Mouse (Mus musculus) frontal cortex, adult 2 months (tissue): ENCODE data around the gene Smg1. TPM values are rescaled to one million over a fixed set of nuclear protein-coding genes. Genes with fewer than 3 reads are reported as not detected.

Source experiments
- DNase-seq, 2 experiments: peaks; one replicate each; pipeline ENCODE4 v3.0.0; 2022; ENCODE audit warnings: low spot score in 1 of 2; ENCODE audit errors: extremely low spot score in 1 of 2
- polyA plus RNA-seq: library from polyadenylated mRNA; depleted of rRNA; stranded (reverse); fragments of >200 nt; gene quantifications from 2 replicates; pipeline ENCODE4 v1.2.3, GENCODE M21; 2012

Smg1 gene
- polyA plus RNA-seq, 1 experiment: 68.9 TPM

DNA sequence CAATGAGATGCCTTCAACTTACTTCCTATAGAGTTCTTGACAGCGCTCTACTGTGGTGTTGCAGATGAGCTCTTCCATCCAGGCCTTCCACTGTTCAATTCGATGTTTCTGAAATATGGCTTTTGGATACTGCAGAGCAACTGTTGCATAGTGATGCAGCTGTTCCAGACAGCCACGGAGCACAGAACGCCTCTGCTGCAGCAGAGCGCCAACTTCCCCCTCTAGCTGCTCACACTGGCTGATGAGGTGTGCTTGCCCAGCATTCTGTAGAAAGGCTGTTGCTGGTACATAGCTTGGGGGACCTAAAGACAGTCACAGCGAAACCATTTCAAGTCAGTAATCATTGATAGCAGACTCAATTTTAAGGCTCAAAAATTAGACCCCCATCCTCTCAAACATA lies 89.3 kb downstream of the Smg1 start:
- DNase-seq: peak in 1 of 2 experiments; percentile 44

- no peak for DNase-seq
These were observed 99.9 kb downstream of the Smg1 start for GRCm38 (mm10) chr7:118143602-118144001.

DNA sequence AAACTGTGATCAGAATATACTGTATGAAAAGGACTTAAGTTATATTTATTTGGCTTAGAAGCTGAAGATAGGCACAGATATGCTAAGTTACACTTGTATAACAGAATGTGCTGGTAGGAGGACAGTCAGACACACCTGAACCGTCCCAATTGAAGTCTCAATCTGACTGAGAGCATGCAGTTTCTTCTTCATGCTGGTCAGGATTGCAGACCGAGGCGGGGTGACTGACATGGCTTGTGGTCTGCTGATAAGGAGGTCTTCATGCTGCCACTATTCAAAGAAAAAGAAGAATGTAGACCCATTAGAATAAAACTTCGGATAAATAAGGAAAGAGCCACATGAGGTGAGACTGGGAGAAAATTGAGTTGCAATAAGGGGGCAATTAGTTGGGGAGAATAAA lies 100.3 kb downstream of the Smg1 start:
- no peak for DNase-seq

DNA sequence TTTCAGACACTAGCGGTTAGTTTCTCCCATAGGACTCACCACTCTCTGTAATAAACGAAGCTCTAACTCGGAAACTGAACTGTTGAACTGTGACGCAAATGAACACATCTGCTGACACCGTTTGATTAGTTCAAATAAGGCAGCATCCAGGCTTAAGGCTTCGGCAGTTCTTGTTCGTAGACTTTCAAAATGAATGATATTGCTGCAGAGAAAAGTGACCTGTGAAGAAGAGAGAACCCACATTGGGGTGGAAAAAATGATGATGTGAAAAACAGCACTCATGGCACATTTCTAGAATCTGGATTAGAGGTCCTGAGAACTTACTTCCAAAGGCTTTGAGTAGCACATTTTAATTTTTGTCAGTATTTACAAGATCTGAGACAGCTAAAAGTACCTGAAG lies 102.2 kb downstream of the Smg1 start:
- no peak for DNase-seq

- DNase-seq: no peak
These were observed 108.3 kb downstream of the Smg1 start for GRCm38 (mm10) chr7:118135128-118135527.

- peak; percentile 97 to 98 for DNase-seq
These were observed 113.9 kb downstream of the Smg1 start, which contains the start of gene Arl6ip1 for GRCm38 (mm10) chr7:118129430-118130041. TSS of gene Arl6ip1 (minus strand) at chr7:118129662.

DNA sequence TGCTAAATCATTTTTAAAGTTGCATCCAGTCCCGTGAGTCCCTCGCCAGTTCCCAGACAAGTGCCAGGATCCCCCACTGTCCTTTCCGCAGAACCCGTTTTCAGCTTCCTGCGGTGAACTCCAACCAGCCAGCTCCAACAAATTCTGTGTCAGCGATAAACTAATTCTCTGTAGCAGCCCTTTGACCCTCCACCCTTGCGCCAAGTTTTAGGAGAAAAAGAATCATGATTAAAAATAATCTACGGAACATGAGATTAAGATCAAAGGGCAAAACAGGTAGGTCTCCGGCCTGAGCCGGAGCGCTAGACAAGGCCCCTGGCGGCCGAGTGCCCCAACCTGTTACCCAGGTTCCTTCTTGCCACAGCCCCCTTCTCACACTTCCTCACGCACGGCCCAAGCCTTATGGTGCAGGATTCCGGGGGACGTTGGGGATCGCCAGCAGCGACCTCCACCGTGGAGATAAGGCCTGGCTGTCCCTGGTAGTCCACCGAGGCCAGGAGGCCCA lies 114.5 kb downstream of the Smg1 start:
- DNase-seq: peak in 1 of 2 experiments; percentile 26

- DNase-seq: no peak
These were observed 117.1 kb downstream of the Smg1 start for GRCm38 (mm10) chr7:118126219-118126875.

GRCm38 (mm10) chr7:118125736-118126135 lies 117.7 kb downstream of the Smg1 start:
- no peak for DNase-seq

- peak in 1 of 2 experiments; percentile 34 for DNase-seq
These were observed 119.7 kb downstream of the Smg1 start for GRCm38 (mm10) chr7:118123512-118124411.

GRCm38 (mm10) chr7:118122235-118122634 lies 121.2 kb downstream of the Smg1 start:
- DNase-seq: no peak

DNA sequence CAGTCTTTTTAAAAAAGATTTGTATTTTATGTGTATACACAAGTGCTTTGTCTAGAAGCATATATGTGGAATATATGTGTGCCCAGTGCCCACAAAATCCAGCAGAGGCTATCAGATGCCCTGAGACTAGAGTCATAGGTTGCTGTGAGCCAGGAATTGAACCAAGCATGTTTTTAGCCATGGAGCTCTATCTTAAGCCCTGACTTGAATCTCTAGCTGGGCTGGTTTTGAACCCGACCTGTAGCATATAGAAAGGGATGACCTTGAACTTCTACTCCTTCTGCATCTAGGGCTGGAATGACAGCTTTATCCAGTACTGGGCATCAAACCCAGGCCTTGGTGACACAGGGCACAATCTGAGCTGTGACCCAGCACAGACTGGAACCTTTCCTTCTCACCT lies 122.8 kb downstream of the Smg1 start:
- no peak for DNase-seq

GRCm38 (mm10) chr7:118119946-118120345 lies 123.5 kb downstream of the Smg1 start:
- no peak for DNase-seq

DNA sequence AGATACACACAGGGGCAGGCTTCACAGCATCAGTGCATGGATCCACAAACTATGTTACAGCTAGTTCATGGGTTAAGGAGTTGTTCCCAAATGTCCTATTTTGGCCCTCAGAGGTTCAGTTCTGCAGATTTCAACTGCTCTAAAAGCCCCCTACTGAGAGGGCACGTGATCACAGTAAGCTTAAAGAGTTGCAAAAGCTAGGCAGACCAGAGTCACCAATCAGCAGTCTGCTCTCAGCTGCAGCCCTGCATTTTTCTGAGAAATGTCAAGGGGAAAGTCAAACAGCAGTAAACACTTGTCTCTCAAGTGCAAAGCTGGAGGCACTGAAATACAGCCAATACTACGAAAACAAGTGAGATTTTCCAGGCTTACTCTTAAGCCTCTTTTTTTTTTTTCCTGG lies 124.3 kb downstream of the Smg1 start:
- DNase-seq: no peak

- no peak for DNase-seq
These were observed 125.0 kb downstream of the Smg1 start for GRCm38 (mm10) chr7:118118426-118118825.

DNA sequence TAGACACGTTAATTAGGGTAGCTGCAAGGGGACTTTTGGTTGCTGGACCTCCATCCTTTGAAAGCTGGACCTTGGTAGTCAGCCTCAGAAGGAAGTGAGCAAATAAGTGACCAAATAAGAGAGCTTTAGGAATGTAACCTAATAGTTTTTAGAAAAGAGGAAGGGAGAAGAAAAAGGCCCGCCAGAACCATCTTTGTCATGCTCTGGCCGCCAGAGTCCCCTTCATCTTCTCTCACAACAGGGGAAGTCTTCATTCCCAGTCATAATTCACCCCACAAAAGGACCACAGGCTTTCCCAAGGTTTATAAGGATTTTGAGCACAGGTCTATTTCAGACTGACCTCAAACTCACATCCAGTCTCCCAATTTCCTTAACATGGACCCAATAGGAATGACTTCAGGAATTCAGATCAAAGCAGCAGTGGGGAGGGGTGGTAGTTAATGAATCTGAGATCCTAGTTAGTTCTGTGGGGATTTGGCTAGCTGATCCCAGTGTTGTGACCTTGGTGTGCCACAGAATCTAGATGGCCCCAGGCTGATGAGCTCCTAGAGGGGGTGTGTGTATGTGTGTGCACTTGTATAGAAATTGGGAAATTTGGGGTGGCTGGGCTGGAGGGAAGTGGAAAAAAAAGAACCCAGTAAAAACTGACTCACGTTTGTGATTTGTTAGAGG lies 125.8 kb downstream of the Smg1 start:
- no peak for DNase-seq

DNA sequence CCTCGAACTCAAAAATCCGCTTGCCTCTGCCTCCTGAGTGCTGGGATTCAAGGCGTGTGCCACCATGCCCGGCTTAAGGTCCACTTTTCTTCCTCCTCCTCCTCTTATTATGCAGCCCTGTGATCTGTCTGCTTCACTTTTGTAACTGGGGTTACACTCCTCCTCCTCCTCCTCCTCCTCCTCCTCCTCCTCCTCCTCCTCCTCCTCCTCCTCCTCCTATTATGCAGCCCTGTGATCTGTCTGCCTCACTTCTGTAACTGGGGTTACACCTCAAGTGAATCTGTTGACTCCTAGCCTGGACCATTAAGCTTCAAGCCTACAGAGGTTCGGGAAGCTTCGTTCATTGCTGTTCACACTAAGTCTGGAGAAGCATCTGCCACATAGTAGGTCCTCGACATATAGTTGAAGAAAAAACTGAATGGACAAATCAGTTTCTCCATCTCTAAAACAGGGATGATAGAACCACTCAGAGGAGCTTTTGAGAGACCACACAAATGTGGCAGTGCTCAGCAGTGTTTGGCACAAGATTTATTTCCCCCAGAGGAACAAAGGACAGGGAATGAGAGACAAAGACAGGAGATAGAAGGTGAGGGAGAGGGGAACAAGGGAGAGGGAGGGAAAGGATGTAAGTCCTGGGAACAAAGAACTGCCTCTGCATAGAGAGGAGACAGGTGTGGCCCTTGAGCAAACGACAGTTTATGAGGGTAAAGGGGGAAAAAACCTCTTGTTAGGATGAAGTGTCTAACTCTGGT lies 126.5 kb downstream of the Smg1 start:
- DNase-seq: no peak

DNA sequence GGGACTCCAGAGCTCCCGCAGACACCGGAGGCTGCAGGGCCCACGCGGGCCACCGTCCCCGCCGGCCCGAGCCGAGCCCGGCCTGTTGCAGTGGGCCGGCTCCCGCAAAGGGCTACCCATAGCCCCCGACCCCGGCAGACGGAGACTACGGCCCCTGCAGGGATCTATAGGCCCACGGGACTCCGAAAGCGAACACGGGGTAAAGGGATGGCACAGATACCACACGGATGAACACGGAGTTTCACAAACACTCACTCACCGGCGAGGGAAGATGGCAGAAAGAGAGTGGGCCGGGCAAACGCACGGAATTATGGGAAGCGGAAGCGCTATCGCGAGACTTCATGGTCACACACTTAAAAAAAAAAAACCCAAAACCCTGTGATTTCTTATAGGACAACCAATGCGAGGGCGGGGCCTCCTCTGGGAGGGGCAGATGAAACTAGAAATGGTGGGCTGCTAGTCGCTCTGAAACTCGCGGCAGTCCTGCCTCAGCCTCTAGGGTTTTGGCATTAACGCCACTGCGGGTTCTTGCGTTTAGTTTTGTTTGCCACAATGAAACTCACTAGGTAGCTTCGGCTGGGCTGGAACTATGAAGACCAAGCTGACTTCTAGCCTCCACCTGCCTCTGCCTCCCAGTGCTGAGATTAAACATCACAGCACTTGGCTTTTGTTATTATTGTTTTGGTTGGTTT lies 127.4 kb downstream of the Smg1 start, which contains the start of gene Rps15a:
TSS of gene Rps15a (minus strand) at position 312 of the 692 bp plus-strand sequence.
- DNase-seq: peak; percentile 87 to 96

- no peak for DNase-seq
These were observed 128.0 kb downstream of the Smg1 start for GRCm38 (mm10) chr7:118115533-118115876.
